Mouse (Mus musculus) adrenal gland, adult 8-10 months (tissue): ENCODE data around the gene Hibch. TPM values are rescaled to one million over a fixed set of nuclear protein-coding genes. Genes with fewer than 3 reads are reported as not detected.
"Not testable (repeated sequence)": the region's sequence is repeated elsewhere in the genome, so short reads cannot be mapped to it uniquely, and the experiment has no call there.

Experiments used
- DNase-seq: peaks from one replicate; pipeline ENCODE4 v3.0.0; 2022
- total RNA-seq, 4 experiments: library from RNA; stranded (reverse); gene quantifications; 2 replicates each; pipeline ENCODE4 v1.2.4; 2022

Gene Hibch
- total RNA-seq, 4 experiments from 2014 or later, result 60.7 to 75.4 (median 64.0) TPM

DNA sequence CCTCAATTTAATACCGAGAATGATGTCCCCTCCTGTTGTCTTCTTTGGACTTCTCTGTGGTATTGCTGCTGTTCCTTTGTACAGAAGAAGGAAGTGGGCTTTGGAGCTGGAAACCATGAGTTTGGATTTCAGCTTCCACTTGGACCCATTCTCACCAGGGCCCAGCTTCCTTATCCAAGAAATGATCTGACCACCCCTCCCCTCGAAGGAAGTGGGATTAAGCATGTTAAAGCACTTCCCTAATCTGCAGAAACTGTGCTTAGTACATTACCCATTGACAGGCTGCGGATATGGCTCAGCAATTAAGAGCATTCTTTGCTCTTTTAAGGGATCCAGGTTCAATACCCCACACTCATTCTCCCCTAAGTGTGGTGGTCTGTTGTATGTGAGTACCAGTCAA is 65.1 kb downstream of the Hibch start:
- no peak for DNase-seq

- no peak for DNase-seq
Observed at GRCm38 (mm10) chr1:52916655-52917054, 71.9 kb downstream of the Hibch start.

GRCm38 (mm10) chr1:52918897-52919296 is 74.2 kb downstream of the Hibch start:
- DNase-seq, result not testable (repeated sequence)

DNA sequence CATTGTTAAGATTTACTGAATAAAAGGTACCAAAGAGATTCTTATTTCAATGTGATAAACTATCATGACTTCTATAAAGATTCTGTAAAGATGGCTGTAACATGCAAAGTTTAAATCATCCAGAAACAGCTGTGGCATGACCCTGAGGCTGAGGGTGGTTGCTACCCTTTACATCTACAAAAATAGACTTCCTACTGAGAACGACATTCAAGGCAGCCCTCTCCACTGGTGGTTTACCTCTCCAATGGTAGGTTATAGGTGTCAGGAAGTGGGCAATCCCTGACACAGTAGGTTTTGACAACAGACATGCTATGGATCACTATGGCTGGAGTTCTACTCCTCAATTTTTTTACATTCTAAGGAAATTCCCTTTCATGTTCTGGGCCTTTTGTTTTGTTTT is 79.8 kb downstream of the Hibch start:
- DNase-seq, result not testable (repeated sequence)

DNA sequence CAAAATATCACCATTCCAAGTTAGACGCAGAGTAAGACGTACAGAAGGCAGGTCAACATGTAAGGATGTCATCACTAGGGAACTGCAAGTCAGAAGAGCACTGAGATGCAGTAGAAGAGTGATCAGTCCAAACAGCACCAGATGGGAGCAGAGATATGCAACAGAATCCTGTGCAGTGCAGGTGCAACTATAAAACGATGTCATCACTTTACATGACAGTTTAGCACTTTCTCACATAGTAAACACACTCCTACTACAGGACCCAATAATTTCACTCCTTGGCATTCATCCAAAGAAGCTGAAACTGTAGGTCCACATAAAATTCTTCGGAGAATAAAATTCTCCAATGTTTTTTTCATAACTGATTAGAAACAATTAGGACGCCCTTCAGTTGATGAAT is 89.8 kb downstream of the Hibch start:
- no peak for DNase-seq

DNA sequence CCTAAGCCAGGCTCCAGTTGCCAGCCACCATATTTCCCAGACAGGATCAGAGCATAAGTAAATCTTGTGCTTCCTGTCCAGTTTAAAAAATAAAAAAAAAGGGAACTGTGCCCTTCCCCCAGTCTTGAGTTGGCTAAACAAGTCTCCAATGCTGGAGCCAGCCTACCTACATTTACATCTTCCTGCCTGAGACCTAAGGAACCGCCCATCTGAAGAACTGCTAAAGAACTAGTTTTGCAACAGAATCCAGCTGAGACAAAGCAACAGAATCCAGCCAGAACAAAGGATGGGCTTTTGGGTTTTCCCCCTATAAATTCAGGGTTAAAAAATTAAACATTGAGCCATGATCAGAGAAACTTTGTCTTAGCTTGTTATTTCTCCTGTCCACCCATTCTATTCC is 94.3 kb downstream of the Hibch start:
- DNase-seq, result no peak

GRCm38 (mm10) chr1:52947895-52948294 is 103.2 kb downstream of the Hibch start:
- no peak for DNase-seq

GRCm38 (mm10) chr1:52951146-52951868 is 106.6 kb downstream of the Hibch start:
- DNase-seq, result no peak

DNA sequence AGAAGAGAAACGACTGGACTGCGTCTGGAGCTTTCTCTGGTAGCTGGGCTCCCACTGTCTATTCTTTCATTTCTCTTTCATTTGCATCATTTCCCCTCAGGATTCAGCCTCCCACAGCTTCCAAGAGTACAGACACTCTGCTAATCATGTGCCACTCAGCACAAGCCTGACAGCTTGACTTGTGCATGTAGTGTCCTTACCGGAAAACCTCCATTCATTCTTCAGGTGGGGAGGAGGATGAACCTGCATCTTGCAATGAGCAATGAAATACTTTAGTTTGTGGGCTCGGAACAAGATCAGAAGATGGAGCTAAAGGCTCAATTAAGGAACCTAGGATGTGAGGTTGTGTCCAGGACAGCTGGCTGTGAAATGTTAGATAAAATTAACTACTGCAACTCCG is 107.4 kb downstream of the Hibch start:
- DNase-seq, result no peak

DNA sequence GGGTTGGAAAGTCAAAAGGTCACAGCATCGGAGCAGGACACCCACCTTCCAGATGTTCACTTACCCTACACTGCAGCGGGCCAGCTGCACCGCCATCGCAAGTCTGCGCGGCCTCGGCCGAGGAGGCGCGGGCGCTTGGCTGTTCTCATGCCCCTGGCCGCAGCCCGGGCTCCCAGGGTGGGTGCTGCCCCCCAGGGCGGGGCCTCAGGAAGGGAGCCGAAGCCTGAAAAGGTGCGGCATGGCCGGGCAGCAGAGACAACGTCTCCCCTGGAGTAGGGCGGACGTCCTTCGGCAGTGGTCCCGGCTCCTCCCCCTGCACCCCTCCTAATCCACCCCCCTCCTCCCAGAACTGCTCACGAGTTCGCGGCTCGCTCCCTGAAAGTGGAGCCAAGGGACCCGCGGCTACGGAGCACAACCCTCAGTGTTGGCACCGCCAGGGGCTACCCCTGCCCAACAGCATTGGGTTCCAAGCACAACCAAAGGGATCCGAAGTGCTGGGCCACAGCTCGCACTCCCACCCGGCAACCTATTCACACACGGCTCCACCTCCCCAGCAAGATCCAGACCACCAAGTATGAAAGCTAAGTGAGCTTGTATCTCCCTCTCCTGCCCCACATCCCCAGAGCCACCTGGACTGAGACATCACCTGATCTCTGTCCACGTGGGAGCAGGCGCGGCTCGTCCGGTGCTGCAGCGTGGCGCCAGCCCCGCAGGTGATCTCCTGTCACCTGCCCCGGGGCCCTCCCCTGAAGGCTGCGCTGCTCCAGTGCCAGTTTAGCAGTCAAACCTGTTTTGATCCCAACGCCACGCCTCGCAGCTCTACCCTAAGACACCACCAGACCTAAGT is 108.0 kb downstream of the Hibch start:
- no peak for DNase-seq

DNA sequence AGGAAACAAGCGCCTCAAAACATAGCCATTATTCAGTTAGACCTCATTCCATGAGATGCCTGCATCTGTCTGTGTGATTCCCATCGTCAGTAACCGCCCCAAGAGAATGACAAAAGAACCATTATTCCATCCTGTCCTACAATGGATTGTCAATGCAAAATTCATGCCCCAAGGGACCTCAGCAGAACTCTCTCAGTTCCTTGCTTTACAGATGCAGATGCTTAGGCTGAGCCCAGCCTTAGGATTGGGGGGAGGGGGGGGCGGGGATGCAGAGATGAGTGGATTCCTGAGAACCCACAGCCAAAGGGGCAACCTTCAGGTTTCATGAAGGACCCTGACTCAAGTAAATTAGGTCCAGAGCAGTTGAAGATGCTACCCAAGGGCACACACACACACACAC is 108.8 kb downstream of the Hibch start:
- DNase-seq, result no peak

- DNase-seq, result no peak
Observed at GRCm38 (mm10) chr1:52954456-52954855, 109.7 kb downstream of the Hibch start.

DNA sequence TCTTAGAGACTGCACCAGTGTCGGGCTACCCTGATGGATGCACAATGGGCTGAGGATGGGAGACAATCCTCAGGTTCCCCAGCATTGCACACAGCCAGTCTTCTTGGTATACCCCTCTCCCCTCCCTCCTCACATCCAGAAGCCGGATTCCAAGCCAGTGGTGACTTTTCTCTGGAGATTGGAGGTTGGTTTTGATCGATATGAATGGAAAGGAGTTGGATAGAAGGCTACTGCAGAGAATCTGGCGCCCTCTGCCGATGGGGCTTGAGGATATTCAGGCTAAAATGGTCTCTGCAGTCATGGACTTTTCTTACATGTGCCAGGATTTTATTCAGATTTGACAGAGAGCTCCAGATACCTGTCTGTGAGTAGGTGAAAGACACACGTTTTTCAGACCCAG is 110.4 kb downstream of the Hibch start:
- peak; percentile 10 for DNase-seq

GRCm38 (mm10) chr1:52956746-52957145 is 112.0 kb downstream of the Hibch start:
- DNase-seq, result no peak

DNA sequence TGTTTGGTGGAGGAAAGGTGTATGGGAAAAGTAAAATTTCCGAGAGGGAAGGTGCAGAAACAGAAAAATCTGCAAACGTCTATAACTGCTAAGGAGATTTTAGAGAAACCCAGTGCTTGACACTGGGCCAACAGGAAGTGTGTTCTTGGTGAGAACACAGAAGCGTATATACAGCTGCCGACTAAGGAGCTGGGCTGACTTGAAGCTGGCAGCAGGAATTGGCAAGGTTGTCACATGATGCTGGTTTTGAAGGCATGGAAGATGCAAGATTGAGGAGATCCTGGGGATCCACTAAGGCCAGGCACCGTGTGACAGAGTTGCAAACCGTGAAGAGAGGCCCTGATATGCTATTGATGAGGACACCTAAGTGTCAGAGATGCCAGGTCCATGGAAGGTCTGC is 115.5 kb downstream of the Hibch start:
- no peak for DNase-seq

GRCm38 (mm10) chr1:52963097-52963496 is 118.4 kb downstream of the Hibch start:
- DNase-seq, result no peak

DNA sequence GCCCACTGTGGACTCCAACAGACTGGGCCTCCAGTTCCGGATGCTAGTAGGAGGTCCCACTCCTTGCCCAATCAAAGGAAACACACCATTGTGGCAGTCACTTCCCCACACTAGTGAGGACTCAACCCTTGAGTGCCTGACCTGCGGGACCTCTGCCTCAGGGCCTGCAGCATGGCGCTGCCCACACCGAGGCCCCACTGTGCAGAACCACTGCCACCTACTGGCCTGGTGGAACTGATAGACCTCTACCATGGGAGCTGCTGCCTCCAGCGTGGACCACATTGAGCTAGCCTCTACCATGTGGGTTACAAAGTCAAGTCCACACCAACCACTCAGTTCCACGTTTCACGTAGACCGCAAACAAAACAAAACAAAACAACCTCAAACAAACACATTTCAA is 119.9 kb downstream of the Hibch start:
- no peak for DNase-seq

Other genes starting within 250 kb of the Hibch start
- 1 to 10 TPM; 3.2 to 5.9 (median 4.9) TPM for gene Nemp2, start 214.2 kb upstream of the Hibch start, total RNA-seq
- 10 to 100 TPM; 20.3 to 26.7 (median 23.4) TPM for gene Mfsd6, start 117.5 kb upstream of the Hibch start, total RNA-seq
- gene Inpp1, start 27.2 kb upstream of the Hibch start, total RNA-seq, result 10 to 100 TPM; 17.1 to 24.0 (median 21.0) TPM
- 1 to 10 TPM in 3 of 4 experiments, under 1 TPM in 1; 0.84 to 2.1 (median 1.2) TPM for gene 1700019D03Rik, start 175.2 kb downstream of the Hibch start, total RNA-seq
- gene Mstn, start 216.7 kb downstream of the Hibch start, total RNA-seq, result under 1 TPM in 1 of 4 experiments, not detected in 3; 0.11 TPM